Mouse (Mus musculus) bone marrow, adult 2 months (tissue): Measurements from ENCODE around the gene Lingo4.

Experiments used
- CTCF ChIP-seq: fragments of 200-500 bp; IDR thresholded peaks from 2 replicates; pipeline ENCODE4 v1.5.1; 2011; ENCODE audit warnings: low read length, control low read depth; ENCODE audit not compliant: control insufficient read depth, insufficient read depth
- POLR2A ChIP-seq: fragments of 200-500 bp; IDR thresholded peaks from 2 replicates; pipeline ENCODE4 v1.6.1; 2011; ENCODE audit warnings: low read depth, mild to moderate bottlenecking, control low read depth, low read length, borderline replicate concordance; ENCODE audit not compliant: control insufficient read depth

GRCm38 (mm10) chr3:94404366-94405054 lies 6.2 kb downstream of the Lingo4 start:
- TF ChIP-seq CTCF, result no peak
- TF ChIP-seq POLR2A, result no peak
